Mouse (Mus musculus) left cerebral cortex, postnatal 4 days (tissue): ENCODE data around the gene Gm8660. TPM values are rescaled to one million over a fixed set of nuclear protein-coding genes. Genes with fewer than 3 reads are reported as not detected.
"Not testable (repeated sequence)": the region's sequence is repeated elsewhere in the genome, so short reads cannot be mapped to it uniquely, and the experiment has no call there.

ENCODE experiments used
- DNase-seq: peaks from one replicate; pipeline ENCODE4 v3.0.0-alpha.2; 2022
- intact Hi-C: fragments of 180-260 bp; cut with DNase I; formaldehyde crosslinking; loops from one replicate; pipeline ENCODE4 v1.15.1; 2025
- total RNA-seq, 2 experiments: library from RNA; stranded (reverse); gene quantifications; 2 replicates each; pipeline ENCODE4 v1.2.3; 2021

The Gm8660 gene
- total RNA-seq, result not detected

DNA sequence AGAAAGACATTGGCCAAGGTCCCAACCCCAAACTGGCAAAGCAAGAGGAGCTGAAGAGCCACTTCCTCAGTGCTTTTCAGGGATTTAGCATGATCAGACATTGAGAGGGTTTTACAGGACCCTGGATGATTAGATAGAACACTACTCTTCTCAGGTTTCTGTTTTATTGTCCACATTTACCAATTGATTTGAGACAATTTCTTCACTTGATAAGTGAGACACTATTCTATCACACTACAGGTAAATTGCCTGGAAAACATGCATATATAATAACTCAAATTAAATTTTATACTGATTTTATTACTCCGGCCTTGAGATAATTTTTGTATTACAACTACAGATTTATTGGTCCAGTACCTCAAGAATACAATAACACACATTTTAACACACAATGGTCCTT is at the start of gene Gm8660:
Gene Gm8660 (minus strand): TSS at position 101 of the 400 bp plus-strand sequence.
- intact Hi-C loops, DNase-seq: not testable (repeated sequence)

DNA sequence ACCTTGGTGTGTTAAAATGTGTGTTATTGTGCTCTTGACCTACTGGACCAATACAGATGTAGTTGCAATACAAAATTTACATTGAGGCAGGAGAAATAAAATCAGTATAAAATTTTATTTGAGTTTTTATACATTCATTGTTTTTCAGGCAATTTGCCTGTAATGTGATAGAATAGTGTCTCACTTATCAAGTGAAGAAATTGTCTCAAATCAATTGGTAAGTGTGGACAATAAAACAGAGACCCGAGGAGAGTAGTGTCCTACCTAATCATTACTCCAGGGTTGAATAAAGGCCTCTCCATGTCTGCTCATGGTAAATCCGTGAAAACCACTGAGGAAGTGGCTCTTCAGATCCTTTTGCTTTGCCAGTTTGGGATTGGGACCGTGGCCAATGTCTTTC is 42.4 kb upstream of the Gm8660 start, which contains the start of gene Vmn1r148:
Gene Vmn1r148 (plus strand): TSS at position 301 of the 400 bp plus-strand sequence.
- intact Hi-C loops, DNase-seq: not testable (repeated sequence)

DNA sequence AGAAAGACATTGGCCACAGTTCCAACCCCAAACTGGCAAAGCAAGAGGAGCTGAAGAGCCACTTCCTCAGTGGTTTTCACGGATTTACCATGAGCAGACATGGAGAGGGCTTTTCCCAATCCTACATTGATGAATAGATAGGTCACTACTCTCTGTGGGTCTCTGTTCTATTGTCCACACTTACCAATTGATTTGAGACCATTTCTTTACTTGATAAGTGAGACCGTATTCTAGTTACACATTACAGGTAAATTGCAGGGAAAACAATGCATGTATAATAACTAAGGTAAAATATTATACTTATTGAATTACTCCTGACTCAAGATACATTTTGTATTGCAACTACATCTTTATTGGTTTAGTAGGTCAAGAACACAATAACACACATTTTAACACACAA is 41.2 kb downstream of the Gm8660 start, which contains the start of gene Gm4187:
Gene Gm4187 (minus strand): TSS at position 101 of the 400 bp plus-strand sequence.
- intact Hi-C loops, DNase-seq: not testable (repeated sequence)

Other genes with a start within 250 kb of the Gm8660 start
- not detected for gene Gm10666, start 236.3 kb downstream of the Gm8660 start, total RNA-seq
- gene Vmn1r142, start 207.0 kb downstream of the Gm8660 start, total RNA-seq, result not detected
- gene Vmn1r143, start 181.7 kb downstream of the Gm8660 start, total RNA-seq, result not detected
- not detected for gene Gm8653, start 169.8 kb downstream of the Gm8660 start, total RNA-seq
- gene Gm8453, start 141.6 kb downstream of the Gm8660 start, total RNA-seq, result not detected
- not detected for gene Gm4187, start 41.3 kb downstream of the Gm8660 start, total RNA-seq
- gene Vmn1r148, start 42.5 kb upstream of the Gm8660 start, total RNA-seq, result not detected
- not detected for gene Vmn1r149, start 67.2 kb upstream of the Gm8660 start, total RNA-seq
- not detected for gene Gm10665, start 93.0 kb upstream of the Gm8660 start, total RNA-seq
- gene Vmn1r151, start 128.6 kb upstream of the Gm8660 start, total RNA-seq, result not detected
- not detected for gene Vmn1r152, start 151.9 kb upstream of the Gm8660 start, total RNA-seq
- not detected for gene Gm8677, start 163.8 kb upstream of the Gm8660 start, total RNA-seq
- not detected for gene Gm4201, start 194.3 kb upstream of the Gm8660 start, total RNA-seq
- gene Gm4565, start 217.1 kb upstream of the Gm8660 start, total RNA-seq, result not detected